Mouse (Mus musculus) lung, embryonic 16.5 days (tissue): ENCODE data around the gene Stx8. TPM values are rescaled to one million over a fixed set of nuclear protein-coding genes. Genes with fewer than 3 reads are reported as not detected.
A peak's percentile ranks its signal among the peaks of the same experiment; 100 is the strongest.

Experiments
- ATAC-seq: fragments of 200-750 bp; cut with Nextera tagmentation; 2 replicates; pipeline ENCODE4 v1.8.0; 2017; ENCODE audit warnings: low read depth, mild to moderate bottlenecking, moderate library complexity
- H3K27ac ChIP-seq: fragments of 300-500 bp; sonication (generic); 2 replicates; pipeline ENCODE4 v1.5.1; 2014; ENCODE audit warnings: mild to moderate bottlenecking, control low read depth, low read length
- H3K27me3 ChIP-seq: fragments of 300-500 bp; sonication (generic); 2 replicates; pipeline ENCODE4 v1.6.1; 2014; ENCODE audit warnings: low read depth, low read length, mixed read lengths; ENCODE audit not compliant: control insufficient read depth, insufficient read depth
- H3K36me3 ChIP-seq: fragments of 300-500 bp; sonication (generic); 2 replicates; pipeline ENCODE4 v1.6.1; 2014; ENCODE audit warnings: low read length; ENCODE audit not compliant: control insufficient read depth, insufficient read depth
- H3K4me1 ChIP-seq: fragments of 300-500 bp; sonication (generic); replicated peaks from 2 replicates; pipeline ENCODE4 v1.6.1; 2014; ENCODE audit warnings: low read length, mixed read lengths; ENCODE audit not compliant: control insufficient read depth, insufficient read depth
- H3K4me2 ChIP-seq: fragments of 300-500 bp; sonication (generic); 2 replicates; pipeline ENCODE4 v1.6.1; 2014; ENCODE audit warnings: low read depth, low read length, control low read depth
- H3K4me3 ChIP-seq: fragments of 300-500 bp; sonication (generic); 2 replicates; pipeline ENCODE4 v1.5.1; 2014; ENCODE audit warnings: mild to moderate bottlenecking, low read length, control low read depth
- H3K9ac ChIP-seq: fragments of 300-500 bp; sonication (generic); 2 replicates; pipeline ENCODE4 v1.6.1; 2014; ENCODE audit warnings: low read length, control low read depth
- H3K9me3 ChIP-seq: fragments of 300-500 bp; sonication (generic); 2 replicates; pipeline ENCODE4 v1.6.1; 2016; ENCODE audit warnings: low read length; ENCODE audit not compliant: control insufficient read depth
- WGBS: fragments of 180-500 bp; shearing (Covaris S2); extraction: QIAGEN DNeasy Blood & Tissue Kit; methylation state at CpG from one replicate; pipeline ENCODE4 v1.1.7; 2014; 5-methylcytosine and 5-hydroxymethylcytosine counted together
- polyA plus RNA-seq: library from polyadenylated mRNA; unstranded; fragments of >200 nt; fragmentation: Nextera tagmentation; extraction: Ambion mirVana; gene quantifications from 2 replicates; pipeline ENCODE4 v1.2.1, GENCODE M21; 2015

Gene Stx8
- polyA plus RNA-seq, 1 experiment from 2014 or later, result 64.7 TPM

DNA sequence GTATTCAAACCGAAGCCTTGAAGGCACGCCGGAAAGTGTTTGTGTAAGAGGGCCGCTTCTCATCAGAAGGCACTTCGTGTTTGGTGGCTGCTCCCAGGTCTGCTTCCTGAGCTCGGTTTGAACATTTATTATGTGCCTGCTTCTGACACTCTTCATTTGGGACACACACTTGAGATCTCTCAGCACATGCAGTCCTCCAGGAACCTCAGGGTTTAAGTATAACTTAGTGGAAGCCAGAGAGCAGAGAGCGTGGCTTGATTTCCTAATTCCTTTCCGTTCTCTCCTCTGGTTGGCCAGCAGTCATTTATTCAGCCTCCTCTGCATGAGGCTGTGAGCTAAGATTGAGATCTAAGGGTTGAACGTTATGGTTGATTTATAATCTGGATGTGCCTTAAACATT lies 71.1 kb downstream of the Stx8 start:
- H3K27me3 ChIP-seq, result no peaks in the 10 kb centered on the region
- 30% methylated on average over 9 of the region's 9 CpGs for WGBS
- ATAC-seq, result peak; percentile 72
- H3K36me3 ChIP-seq, result no peaks in the 10 kb centered on the region
- no peaks in the 10 kb centered on the region for H3K9me3 ChIP-seq
- H3K4me2 ChIP-seq, result no peak overlapping the region
- H3K4me3 ChIP-seq, result no peak overlapping the region
- H3K9ac ChIP-seq, result no peak overlapping the region
- H3K4me1 ChIP-seq, result peaks cover 13% of the 10 kb centered on the region
- peak overlapping the region; percentile 34 for H3K27ac ChIP-seq

DNA sequence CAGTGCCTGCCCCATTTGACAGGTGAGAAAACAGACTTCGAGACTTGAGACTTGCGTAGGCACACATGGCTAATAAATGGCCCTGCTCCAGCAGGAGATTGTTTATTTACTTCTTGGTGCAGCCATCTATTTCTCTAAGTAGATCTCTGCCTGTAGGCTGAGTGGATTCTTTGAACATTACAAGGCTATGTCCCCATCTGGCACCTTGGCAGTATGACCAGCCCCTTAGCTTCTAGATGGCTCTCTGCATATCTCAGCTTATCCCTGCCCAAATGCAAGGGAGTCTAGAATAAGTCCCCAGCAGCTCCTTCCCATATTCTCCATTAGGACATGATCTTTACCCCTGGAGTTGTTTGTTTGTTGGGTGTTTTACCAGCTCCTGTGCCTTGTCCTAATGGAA lies 72.1 kb downstream of the Stx8 start:
- H3K36me3 ChIP-seq, result no peaks in the 10 kb centered on the region
- H3K9ac ChIP-seq, result no peak overlapping the region
- 65% methylated on average over 2 of the region's 2 CpGs for WGBS
- no peak overlapping the region for H3K4me3 ChIP-seq
- H3K4me2 ChIP-seq, result no peak overlapping the region
- no peaks in the 10 kb centered on the region for H3K27me3 ChIP-seq
- H3K27ac ChIP-seq, result no peak overlapping the region
- H3K9me3 ChIP-seq, result no peaks in the 10 kb centered on the region
- peaks cover 13% of the 10 kb centered on the region for H3K4me1 ChIP-seq
- no peak for ATAC-seq

DNA sequence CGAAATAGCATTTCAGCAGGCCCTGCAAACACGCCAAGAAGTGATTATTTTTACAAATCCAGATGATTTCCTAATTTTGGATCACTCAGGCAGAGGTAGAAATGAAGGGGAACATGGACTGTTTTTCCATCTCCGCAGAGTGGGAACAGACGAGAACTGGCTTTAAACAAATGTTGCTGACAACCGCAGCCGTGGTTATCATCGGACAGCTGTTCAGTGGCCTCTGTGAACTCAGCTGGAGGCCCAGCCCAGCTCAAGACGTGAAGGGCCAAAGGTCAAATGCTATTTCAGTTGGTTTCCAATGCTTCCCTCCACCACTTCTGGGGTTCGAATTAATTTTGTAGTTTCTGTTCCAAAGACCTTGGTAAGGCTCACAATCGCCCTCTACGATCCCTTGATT lies 78.2 kb downstream of the Stx8 start:
- H3K27me3 ChIP-seq, result no peaks in the 10 kb centered on the region
- no peak overlapping the region for H3K27ac ChIP-seq
- no peak overlapping the region for H3K9ac ChIP-seq
- peak; percentile 61; the same call in 1 of the 2 replicates for ATAC-seq
- no peak overlapping the region for H3K4me2 ChIP-seq
- no peaks in the 10 kb centered on the region for H3K9me3 ChIP-seq
- H3K4me3 ChIP-seq, result no peak overlapping the region
- H3K36me3 ChIP-seq, result no peaks in the 10 kb centered on the region
- WGBS, result 45% methylated on average over 11 of the region's 11 CpGs
- no peaks in the 10 kb centered on the region for H3K4me1 ChIP-seq

DNA sequence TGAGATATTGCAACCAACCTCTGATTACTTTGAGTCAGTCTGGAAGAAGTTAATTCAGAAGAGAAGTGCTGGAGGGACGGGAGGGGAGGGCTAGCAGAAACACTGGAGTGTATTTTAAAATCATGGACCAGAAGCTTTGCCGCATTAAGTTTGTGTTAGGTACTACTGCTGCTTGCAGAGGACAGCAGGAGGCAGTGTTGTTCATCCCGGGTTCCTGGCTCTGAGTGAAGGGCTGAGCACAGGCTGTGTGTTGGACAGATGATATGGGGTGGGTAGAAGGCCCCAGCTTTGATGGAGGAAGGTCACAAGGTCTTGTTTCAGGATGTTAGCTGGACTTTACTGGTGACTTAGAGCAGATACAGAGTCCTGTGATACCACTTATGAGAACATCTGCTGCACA lies 80.9 kb downstream of the Stx8 start:
- H3K27me3 ChIP-seq, result no peaks in the 10 kb centered on the region
- no peak overlapping the region for H3K9ac ChIP-seq
- peaks cover 4% of the 10 kb centered on the region; the same call in 1 of the 2 replicates for H3K4me1 ChIP-seq
- H3K4me2 ChIP-seq, result no peak overlapping the region
- H3K9me3 ChIP-seq, result no peaks in the 10 kb centered on the region
- no peak overlapping the region for H3K4me3 ChIP-seq
- 55% methylated on average over 3 of the region's 3 CpGs for WGBS
- H3K36me3 ChIP-seq, result no peaks in the 10 kb centered on the region
- ATAC-seq, result no peak
- H3K27ac ChIP-seq, result no peak overlapping the region

DNA sequence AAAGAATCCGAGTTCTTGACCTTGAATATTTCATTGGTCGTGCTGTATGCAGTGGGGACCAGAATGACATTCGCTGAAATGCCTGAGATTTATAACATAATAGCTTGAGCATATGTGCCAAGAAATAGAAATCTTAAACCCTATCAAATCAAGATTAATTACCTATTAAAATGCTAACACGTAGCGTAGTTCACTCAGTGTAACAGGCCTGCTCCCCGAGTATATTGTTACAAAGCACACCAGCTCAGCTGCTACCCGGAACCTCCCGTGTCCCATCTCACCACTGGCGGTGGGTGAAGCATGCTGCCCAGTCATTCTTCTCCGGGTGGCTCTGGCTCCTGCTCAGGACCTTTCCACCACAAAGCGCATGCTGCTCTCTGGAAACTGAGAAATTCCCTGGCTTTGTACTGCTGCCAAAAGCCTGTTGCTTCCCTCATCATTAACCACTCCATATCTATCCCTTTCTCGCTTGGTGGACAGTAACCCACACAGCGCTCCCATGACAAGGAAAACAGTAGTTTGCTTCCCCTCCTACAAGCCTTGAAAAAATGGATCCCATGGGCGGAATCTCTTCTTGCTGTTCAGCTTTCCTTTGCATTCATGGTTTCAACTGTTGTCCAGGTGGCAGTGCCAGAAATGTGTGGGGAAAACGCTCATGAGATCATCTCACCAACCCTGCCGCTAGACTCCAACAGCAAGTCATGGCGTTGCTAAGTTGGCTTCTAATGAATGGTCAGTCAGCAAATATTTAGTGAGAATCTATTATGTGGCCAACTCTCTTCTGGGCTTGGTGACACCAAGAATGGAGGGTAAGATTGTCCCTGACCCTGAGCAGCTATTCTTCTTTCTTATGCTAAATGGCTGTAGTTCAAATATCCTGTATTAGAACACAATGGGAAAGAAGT lies 83.5 kb downstream of the Stx8 start:
- peaks cover 4% of the 10 kb centered on the region; the same call in 1 of the 2 replicates for H3K4me1 ChIP-seq
- H3K36me3 ChIP-seq, result no peaks in the 10 kb centered on the region
- H3K27me3 ChIP-seq, result no peaks in the 10 kb centered on the region
- ATAC-seq, result peak; percentile 59
- no peak overlapping the region for H3K4me3 ChIP-seq
- H3K9ac ChIP-seq, result no peak overlapping the region
- WGBS, result 57% methylated on average over 17 of the region's 17 CpGs
- no peak overlapping the region for H3K27ac ChIP-seq
- no peaks in the 10 kb centered on the region for H3K9me3 ChIP-seq
- no peak overlapping the region for H3K4me2 ChIP-seq

DNA sequence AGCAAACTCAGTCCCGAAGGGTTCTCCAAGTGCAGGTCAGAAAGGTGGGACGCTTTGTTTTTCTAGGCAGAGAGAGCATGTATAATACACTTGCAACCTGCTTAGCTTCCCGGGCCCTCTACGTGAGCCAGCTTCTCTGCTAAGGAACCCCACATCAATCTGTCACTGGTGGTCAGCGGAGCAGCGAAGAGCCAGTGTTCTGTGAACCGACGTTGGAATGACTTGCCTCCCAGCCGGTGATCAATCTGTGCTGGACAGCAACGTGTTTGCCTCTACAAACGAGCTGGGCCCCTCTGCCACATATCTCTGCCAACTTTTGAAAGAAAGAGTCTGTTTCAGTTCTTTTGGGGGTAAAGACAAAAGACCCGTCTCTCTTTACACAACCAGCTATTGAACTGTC lies 84.7 kb downstream of the Stx8 start:
- H3K27me3 ChIP-seq, result no peaks in the 10 kb centered on the region
- peaks cover 4% of the 10 kb centered on the region; the same call in 1 of the 2 replicates for H3K4me1 ChIP-seq
- no peak overlapping the region for H3K9ac ChIP-seq
- H3K27ac ChIP-seq, result no peak overlapping the region
- no peak overlapping the region for H3K4me2 ChIP-seq
- H3K36me3 ChIP-seq, result no peaks in the 10 kb centered on the region
- 27% methylated on average over 12 of the region's 12 CpGs for WGBS
- H3K9me3 ChIP-seq, result no peaks in the 10 kb centered on the region
- no peak overlapping the region for H3K4me3 ChIP-seq
- ATAC-seq, result no peak

DNA sequence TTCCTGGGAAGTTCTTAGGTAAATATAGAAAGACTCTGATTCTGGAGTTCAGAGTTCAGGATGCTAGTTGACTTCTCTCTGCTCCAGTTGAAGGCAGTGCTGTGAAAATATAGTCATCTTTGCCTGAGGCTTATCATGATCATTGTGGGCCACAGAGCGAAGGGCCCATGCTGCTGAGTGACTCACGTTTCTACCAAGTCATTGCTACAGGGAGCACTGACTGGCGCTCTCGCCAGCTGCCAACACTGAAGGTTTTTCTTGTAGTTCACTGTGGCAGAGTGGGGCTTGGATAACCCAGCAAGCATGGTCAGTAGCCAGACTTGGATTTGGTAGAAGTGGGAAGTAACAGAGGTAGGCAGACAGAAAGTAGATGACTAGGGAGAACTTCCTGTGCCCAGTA lies 85.3 kb downstream of the Stx8 start:
- Histone ChIP-seq H3K4me1 (peaks cover 4% of the 10 kb centered on the region; the same call in 1 of the 2 replicates), H3K36me3 (no peaks in the 10 kb centered on the region), H3K4me2 (no peak overlapping the region), H3K27me3 (no peaks in the 10 kb centered on the region), H3K4me3 (no peak overlapping the region), H3K9me3 (no peaks in the 10 kb centered on the region), H3K27ac (no peak overlapping the region), H3K9ac (no peak overlapping the region)
- WGBS, result 88% methylated on average over 4 of the region's 4 CpGs
- ATAC-seq, result no peak

DNA sequence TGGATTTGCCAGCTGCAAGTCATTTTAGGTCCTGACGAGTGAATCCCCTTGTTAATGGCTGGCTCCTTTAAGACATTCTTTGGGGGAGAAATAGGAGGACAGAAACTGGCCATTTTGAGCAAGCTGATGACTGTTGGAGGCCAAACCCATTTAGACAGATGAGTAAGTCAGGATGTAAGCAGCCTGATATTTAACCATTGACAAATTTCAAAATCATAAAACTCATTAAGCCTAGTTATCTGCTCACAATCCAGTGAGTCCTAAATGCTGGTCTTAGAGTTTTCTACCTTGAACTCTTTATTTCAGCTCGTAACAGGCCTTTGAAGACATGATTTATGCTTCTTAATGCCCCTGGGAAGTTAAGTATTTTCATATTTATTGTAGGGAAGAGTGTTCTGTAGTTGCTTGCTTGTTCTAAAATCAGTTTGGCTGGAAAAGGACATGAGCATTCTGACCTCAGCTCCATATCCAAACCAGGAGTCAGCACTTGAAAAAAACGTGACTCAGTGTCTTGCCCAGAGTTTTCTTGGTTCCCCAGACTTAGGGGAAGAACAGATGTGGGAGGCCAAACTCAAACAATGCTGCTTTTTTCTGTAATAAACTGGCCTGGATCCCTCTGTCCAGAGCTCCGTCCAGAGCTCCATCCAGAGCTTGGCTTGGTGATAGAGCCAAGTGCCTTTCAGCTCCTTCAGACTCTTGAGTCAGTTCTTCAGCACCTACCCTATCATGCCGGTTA lies 92.6 kb downstream of the Stx8 start:
- H3K27me3 ChIP-seq, result no peaks in the 10 kb centered on the region
- WGBS, result 63% methylated on average over 5 of the region's 5 CpGs
- no peaks in the 10 kb centered on the region for H3K9me3 ChIP-seq
- no peak overlapping the region for H3K9ac ChIP-seq
- no peaks in the 10 kb centered on the region for H3K36me3 ChIP-seq
- ATAC-seq, result no peak
- H3K4me1 ChIP-seq, result no peaks in the 10 kb centered on the region
- H3K4me3 ChIP-seq, result no peak overlapping the region
- no peak overlapping the region for H3K27ac ChIP-seq
- H3K4me2 ChIP-seq, result no peak overlapping the region

DNA sequence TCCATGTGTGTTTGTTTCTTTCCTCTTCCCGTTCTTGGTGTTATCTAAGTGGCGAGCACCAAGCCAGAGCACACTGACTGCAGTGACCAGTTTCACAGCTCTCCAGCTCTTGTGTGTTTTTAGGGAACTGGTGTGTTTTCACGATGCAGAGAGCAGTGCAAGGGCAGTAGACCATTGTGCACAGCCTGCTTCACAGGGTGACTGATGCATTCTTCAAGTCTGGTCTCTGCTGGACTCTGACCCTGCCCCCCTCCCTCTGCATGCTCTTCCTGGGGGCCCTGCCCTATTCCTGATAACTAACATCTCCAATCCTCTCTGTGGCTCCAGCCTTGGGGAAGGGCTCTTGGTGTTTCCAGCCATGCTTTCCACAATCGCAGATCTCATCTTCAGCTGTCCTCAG lies 94.7 kb downstream of the Stx8 start:
- no peak overlapping the region for H3K9ac ChIP-seq
- WGBS, result 46% methylated on average over 4 of the region's 4 CpGs

More for the DNA sequence above, 94.7 kb downstream of the Stx8 start:
- no peaks in the 10 kb centered on the region for H3K4me1 ChIP-seq
- ATAC-seq, result no peak
- H3K4me3 ChIP-seq, result no peak overlapping the region
- no peak overlapping the region for H3K4me2 ChIP-seq
- no peaks in the 10 kb centered on the region for H3K36me3 ChIP-seq
- no peaks in the 10 kb centered on the region for H3K9me3 ChIP-seq
- no peaks in the 10 kb centered on the region for H3K27me3 ChIP-seq
- no peak overlapping the region for H3K27ac ChIP-seq
